Mouse (Mus musculus) liver, embryonic 16.5 days (tissue): ENCODE data around the gene Ndufa11. TPM values are rescaled to one million over a fixed set of nuclear protein-coding genes. Genes with fewer than 3 reads are reported as not detected.

Source experiments
- ATAC-seq: fragments of 200-750 bp; cut with Nextera tagmentation; 2 replicates; pipeline ENCODE4 v1.8.0; 2017; ENCODE audit warnings: low read depth, mild to moderate bottlenecking, moderate number of reproducible peaks, moderate library complexity
- H3K27ac ChIP-seq: fragments of 300-500 bp; sonication (generic); 2 replicates; pipeline ENCODE4 v1.5.1; 2014; ENCODE audit warnings: mild to moderate bottlenecking, low read length
- H3K27me3 ChIP-seq: fragments of 300-500 bp; sonication (generic); 2 replicates; pipeline ENCODE4 v1.6.1; 2014; ENCODE audit warnings: low read depth, low read length, mixed read lengths; ENCODE audit not compliant: control insufficient read depth, insufficient read depth
- H3K36me3 ChIP-seq: fragments of 300-500 bp; sonication (generic); 2 replicates; pipeline ENCODE4 v1.6.1; 2014; ENCODE audit warnings: mild to moderate bottlenecking; ENCODE audit not compliant: control insufficient read depth, insufficient read depth
- H3K4me1 ChIP-seq: fragments of 300-500 bp; sonication (generic); 2 replicates; pipeline ENCODE4 v1.6.1; 2014; ENCODE audit warnings: low read depth, low read length, mixed read lengths; ENCODE audit not compliant: control insufficient read depth
- H3K4me2 ChIP-seq: fragments of 300-500 bp; sonication (generic); 2 replicates; pipeline ENCODE4 v1.6.1; 2014; ENCODE audit warnings: low read depth, low read length, mixed read lengths
- H3K4me3 ChIP-seq: fragments of 300-500 bp; sonication (generic); 2 replicates; pipeline ENCODE4 v1.5.1; 2014; ENCODE audit warnings: low read depth, mild to moderate bottlenecking, low read length
- H3K9ac ChIP-seq: fragments of 300-500 bp; sonication (generic); 2 replicates; pipeline ENCODE4 v1.6.1; 2014; ENCODE audit warnings: low read depth, low read length
- H3K9me3 ChIP-seq: fragments of 300-500 bp; sonication (generic); replicated peaks from 2 replicates; pipeline ENCODE4 v1.6.1; 2016; ENCODE audit warnings: low read length; ENCODE audit not compliant: control insufficient read depth
- WGBS: fragments of 180-500 bp; shearing (Covaris S2); extraction: QIAGEN DNeasy Blood & Tissue Kit; methylation state at CpG from one replicate; pipeline ENCODE4 v1.1.7; 2014; ENCODE audit not compliant: insufficient replicate concordance; 5-methylcytosine and 5-hydroxymethylcytosine counted together
- polyA plus RNA-seq: library from polyadenylated mRNA; unstranded; fragments of >200 nt; fragmentation: Nextera tagmentation; extraction: Ambion mirVana; gene quantifications from 2 replicates; pipeline ENCODE4 v1.2.1, GENCODE M21; 2015

Gene Ndufa11
- polyA plus RNA-seq, 1 experiment from 2014 or later = 210 TPM

DNA sequence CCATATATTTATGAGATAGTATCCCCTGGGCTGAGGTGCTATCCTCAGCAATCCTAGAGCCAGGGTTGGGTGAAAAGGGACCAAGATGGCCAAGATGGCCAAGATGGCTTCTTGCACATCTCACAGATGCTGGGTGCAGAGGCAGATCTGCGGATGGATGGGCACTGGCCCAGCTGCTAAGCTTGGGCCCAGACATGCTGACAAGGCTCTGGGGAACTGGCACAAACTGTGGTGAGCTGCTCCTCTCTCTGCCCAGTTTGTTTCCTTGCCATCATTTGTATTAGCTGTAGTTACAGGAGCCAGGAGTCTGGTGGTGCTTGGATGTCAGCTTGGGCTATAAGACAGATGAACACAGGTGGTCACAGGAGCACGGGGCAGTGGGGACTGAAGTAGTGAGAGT is 32.9 kb upstream of the Ndufa11 start:
- H3K36me3 ChIP-seq = peaks cover 21% of the 10 kb centered on the region
- WGBS = 82% methylated on average over 2 of the region's 2 CpGs
- H3K4me2 ChIP-seq = no peak overlapping the region
- no peaks in the 10 kb centered on the region for H3K9me3 ChIP-seq
- no peaks in the 10 kb centered on the region for H3K27me3 ChIP-seq
- no peak for ATAC-seq
- no peak overlapping the region for H3K4me3 ChIP-seq
- H3K27ac ChIP-seq = no peak overlapping the region
- H3K4me1 ChIP-seq = peaks cover 48% of the 10 kb centered on the region
- H3K9ac ChIP-seq = no peak overlapping the region

DNA sequence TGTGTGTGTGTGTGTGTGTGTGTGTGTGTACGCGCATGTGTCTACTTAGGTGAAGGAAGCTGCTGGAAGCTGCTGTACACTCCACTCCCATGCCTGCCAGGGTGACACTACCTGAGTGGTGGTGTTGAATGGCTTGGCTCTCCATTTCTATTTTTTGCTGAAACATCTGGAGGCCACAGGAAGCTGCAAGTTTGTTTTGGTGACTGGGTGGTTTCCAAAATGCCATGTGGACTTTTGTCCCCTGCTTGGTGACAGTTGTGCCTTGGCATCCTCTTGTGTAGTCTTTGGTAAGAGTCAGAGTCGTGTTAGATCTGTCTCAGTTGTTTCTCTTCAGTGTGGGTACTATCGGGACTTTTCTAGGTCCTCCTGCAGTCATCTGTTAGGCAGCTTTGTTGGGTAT is 30.8 kb upstream of the Ndufa11 start:
- H3K4me1 ChIP-seq = peaks cover 42% of the 10 kb centered on the region
- no peak overlapping the region for H3K9ac ChIP-seq
- H3K27ac ChIP-seq = no peak overlapping the region
- no peaks in the 10 kb centered on the region for H3K27me3 ChIP-seq
- H3K4me3 ChIP-seq = no peak overlapping the region
- ATAC-seq = no peak
- H3K9me3 ChIP-seq = no peaks in the 10 kb centered on the region
- 80% methylated on average over 4 of the region's 4 CpGs for WGBS
- H3K4me2 ChIP-seq = no peak overlapping the region
- H3K36me3 ChIP-seq = peaks cover 21% of the 10 kb centered on the region

DNA sequence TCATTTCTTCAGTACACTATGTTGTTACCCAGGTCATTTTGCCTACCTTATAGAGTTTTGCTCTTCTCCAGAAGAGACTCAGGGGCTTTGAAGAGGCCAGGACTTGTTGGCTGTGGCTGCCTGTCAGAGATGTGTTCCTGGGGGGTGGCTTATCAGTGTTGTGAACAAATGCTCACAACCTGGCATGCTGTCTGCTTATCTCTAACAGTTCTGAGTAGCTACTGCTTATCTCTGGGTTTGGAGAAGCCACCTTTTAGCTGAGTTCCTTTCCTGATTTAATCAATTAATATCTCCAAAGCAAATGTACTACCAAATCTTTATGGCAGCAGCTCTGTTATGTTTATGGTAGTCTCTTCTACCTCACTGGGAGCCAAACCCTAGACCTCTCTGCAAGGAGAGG is 29.5 kb upstream of the Ndufa11 start:
- no peaks in the 10 kb centered on the region for H3K27me3 ChIP-seq
- H3K4me1 ChIP-seq = peaks cover 30% of the 10 kb centered on the region
- no peaks in the 10 kb centered on the region for H3K9me3 ChIP-seq
- H3K27ac ChIP-seq = peak overlapping the region; percentile 86
- ATAC-seq = peak; percentile 92
- H3K9ac ChIP-seq = peak overlapping the region; percentile 36
- peaks cover 22% of the 10 kb centered on the region for H3K36me3 ChIP-seq
- H3K4me3 ChIP-seq = no peak overlapping the region
- peak overlapping the region; percentile 44 for H3K4me2 ChIP-seq

DNA sequence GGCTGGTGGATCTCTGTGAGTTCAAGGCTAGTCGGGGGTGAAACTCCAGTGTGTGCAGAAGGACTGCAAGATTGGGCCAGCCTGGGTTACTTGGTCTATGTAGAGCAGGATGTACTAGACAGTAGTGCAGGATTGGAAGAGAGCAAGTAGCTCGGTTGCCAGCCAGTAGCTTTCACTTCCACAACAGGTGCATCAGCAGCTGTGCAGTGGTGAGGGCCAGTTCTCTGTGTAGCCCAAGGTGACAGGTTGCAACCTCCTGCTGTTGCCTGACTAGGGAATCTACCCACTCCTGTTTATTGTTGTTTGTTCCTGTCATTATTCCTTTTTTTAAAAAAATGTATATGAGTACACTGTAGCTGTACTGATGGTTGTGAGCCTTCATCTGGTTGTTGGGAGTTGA is 28.9 kb upstream of the Ndufa11 start:
- Histone ChIP-seq H3K36me3 (peaks cover 26% of the 10 kb centered on the region), H3K9ac (no peak overlapping the region), H3K9me3 (no peaks in the 10 kb centered on the region), H3K4me2 (peak overlapping the region; percentile 44), H3K4me3 (no peak overlapping the region), H3K4me1 (peaks cover 25% of the 10 kb centered on the region), H3K27ac (peak overlapping the region; percentile 86), H3K27me3 (no peaks in the 10 kb centered on the region)
- no peak for ATAC-seq
- WGBS = 61% methylated on average over 2 of the region's 2 CpGs

DNA sequence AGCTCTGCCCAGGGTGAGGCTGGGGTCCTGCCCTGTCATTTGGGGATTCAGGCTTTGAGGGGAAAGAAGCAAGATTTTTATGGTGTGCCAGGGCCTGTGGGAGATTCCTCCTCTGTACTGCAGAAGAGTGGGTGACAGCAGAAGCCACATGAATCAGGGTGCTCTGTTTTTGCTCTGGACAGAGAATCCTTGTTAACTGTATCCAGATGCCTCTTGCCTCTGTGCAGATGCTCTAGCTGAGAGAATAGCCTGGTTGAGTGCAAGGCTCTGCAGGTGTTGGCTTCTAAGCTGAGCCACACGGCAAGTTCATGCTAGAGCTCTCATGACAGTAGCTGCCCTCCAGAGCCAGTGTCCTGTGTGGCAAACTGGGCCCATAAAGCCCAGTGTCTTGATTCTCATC is 24.2 kb upstream of the Ndufa11 start:
- Histone ChIP-seq H3K4me2 (no peak overlapping the region), H3K4me1 (peaks cover 4% of the 10 kb centered on the region), H3K27me3 (no peaks in the 10 kb centered on the region), H3K9ac (no peak overlapping the region), H3K4me3 (no peak overlapping the region), H3K9me3 (no peaks in the 10 kb centered on the region), H3K36me3 (peaks cover 34% of the 10 kb centered on the region), H3K27ac (no peak overlapping the region)
- no peak for ATAC-seq
- WGBS = 79% methylated on average over 1 of the region's 1 CpGs

DNA sequence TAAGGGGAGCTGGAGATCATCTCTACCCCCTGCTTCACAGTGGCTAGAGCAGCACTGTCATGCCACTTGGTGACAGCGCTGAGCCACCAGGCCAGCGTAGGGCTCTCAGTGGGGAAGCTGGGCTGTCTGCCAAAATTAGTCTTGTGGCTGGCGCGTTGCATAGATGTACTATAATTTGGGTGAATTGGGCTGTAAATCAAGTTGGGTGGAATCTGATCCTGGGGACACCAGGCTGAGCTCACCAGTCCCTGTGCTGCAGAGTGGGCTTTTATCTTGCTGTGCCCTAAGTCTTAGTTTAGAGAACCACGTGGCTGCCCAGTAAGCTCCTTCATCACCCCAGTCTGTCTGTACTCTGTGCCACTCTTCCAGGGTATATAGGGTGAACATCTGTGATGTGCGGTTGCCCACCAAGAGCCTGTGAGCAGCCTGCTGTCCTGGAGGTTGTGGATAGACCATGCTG is 23.7 kb upstream of the Ndufa11 start:
- H3K4me2 ChIP-seq = no peak overlapping the region
- no peaks in the 10 kb centered on the region for H3K9me3 ChIP-seq
- no peak overlapping the region for H3K9ac ChIP-seq
- no peaks in the 10 kb centered on the region for H3K27me3 ChIP-seq
- H3K27ac ChIP-seq = no peak overlapping the region
- H3K36me3 ChIP-seq = peaks cover 37% of the 10 kb centered on the region
- ATAC-seq = no peak
- H3K4me3 ChIP-seq = no peak overlapping the region
- 77% methylated on average over 6 of the region's 6 CpGs for WGBS
- no peaks in the 10 kb centered on the region; the same call in 1 of the 2 replicates for H3K4me1 ChIP-seq

DNA sequence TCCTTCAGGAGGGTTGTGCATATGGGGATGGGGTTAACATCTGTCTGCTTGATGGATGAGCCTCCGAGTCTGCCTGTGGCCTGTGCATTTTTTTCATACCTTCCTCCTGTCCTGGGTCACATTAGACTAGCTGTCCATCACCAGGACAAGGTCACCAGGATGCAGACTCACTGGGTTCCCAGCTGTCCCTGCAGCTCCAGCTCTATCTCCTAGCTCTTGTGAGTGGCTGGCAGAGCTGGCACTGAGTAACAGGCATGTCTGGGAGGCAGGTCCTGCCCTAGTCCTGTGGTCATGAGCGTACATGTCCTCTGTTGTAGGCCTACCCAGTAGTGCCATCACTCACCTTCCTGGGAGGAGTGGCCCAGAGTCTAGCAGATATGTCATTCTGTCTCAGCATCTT is 17.1 kb upstream of the Ndufa11 start:
- H3K4me2 ChIP-seq = no peak overlapping the region
- H3K9me3 ChIP-seq = no peaks in the 10 kb centered on the region
- no peaks in the 10 kb centered on the region for H3K4me1 ChIP-seq
- no peak for ATAC-seq
- H3K9ac ChIP-seq = no peak overlapping the region
- H3K27me3 ChIP-seq = no peaks in the 10 kb centered on the region
- no peak overlapping the region for H3K27ac ChIP-seq
- 81% methylated on average over 2 of the region's 2 CpGs for WGBS
- no peak overlapping the region for H3K4me3 ChIP-seq
- H3K36me3 ChIP-seq = peaks cover 82% of the 10 kb centered on the region

DNA sequence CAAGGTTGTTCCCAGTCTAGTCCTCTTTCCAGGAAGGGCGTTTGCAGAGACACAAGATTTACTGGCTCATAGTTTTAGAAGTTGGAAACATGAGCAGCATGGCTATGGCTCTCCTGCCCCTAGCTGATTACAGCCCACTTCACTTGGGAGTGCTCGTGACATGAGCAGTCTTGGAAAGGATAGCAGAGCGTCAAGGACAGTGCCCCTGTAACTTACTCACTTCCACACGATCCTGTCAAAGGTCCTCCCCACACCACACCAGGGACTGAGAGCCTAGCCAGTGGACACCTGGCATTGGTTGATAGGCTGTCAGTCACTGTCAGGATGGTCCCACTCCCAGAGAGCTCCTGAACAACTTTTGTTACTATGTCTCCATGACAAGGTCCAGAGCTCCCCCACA is 14.5 kb upstream of the Ndufa11 start:
- Histone ChIP-seq H3K4me1 (no peaks in the 10 kb centered on the region), H3K4me3 (no peak overlapping the region), H3K27me3 (no peaks in the 10 kb centered on the region), H3K9ac (no peak overlapping the region), H3K36me3 (peaks cover 90% of the 10 kb centered on the region), H3K9me3 (no peaks in the 10 kb centered on the region), H3K4me2 (no peak overlapping the region), H3K27ac (no peak overlapping the region)
- WGBS = 74% methylated on average over 4 of the region's 4 CpGs
- ATAC-seq = no peak

DNA sequence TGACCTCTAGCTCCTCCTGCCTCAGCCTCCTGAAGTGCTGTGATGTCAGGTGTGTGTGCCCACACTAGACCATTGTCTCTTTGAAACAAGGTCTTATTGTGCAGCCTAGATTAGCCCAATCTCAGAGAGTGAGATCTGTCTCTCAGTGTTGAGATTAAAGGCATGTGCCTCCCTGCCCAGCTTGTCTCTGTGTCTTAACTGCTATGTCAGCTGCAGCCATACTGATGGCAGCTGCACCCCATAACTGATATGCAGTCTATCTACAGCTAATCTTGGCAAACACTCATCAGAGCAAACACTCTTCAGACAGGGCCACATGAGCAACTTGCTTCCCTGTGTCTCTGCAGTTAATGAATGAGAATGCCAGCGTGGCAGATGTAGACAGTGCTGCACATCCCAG is 11.1 kb upstream of the Ndufa11 start:
- Histone ChIP-seq H3K4me3 (no peak overlapping the region), H3K9ac (no peak overlapping the region), H3K4me2 (no peak overlapping the region), H3K36me3 (peaks cover 95% of the 10 kb centered on the region), H3K27me3 (no peaks in the 10 kb centered on the region), H3K4me1 (no peaks in the 10 kb centered on the region), H3K9me3 (no peaks in the 10 kb centered on the region), H3K27ac (no peak overlapping the region)
- peak; percentile 63 for ATAC-seq
- 58% methylated on average over 1 of the region's 1 CpGs for WGBS

DNA sequence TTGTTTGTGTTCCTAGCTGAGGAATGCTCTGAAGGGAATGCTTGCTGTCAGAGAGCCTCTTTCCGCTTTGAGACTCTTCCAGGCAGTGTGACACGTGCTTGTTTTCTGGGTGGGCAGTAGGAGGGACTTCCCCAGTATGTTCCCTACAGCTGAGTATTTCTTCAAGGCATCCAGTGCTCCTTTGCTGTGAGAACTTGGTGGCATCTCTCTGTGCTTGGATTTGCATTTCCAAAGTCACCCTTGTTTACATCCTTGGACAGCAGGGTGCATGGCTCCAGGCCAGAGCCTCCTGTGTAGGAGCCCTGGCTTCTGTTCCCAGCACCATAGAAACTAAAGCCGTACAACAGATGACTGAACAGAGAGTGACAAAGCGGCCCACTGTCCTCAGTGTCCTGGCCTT is 8.9 kb upstream of the Ndufa11 start:
- ATAC-seq = no peak
- H3K36me3 ChIP-seq = peaks cover 83% of the 10 kb centered on the region

More for the DNA sequence above, 8.9 kb upstream of the Ndufa11 start:
- H3K4me2 ChIP-seq = no peak overlapping the region
- H3K9ac ChIP-seq = no peak overlapping the region
- no peak overlapping the region for H3K4me3 ChIP-seq
- no peak overlapping the region for H3K27ac ChIP-seq
- no peaks in the 10 kb centered on the region for H3K27me3 ChIP-seq
- H3K9me3 ChIP-seq = no peaks in the 10 kb centered on the region
- 83% methylated on average over 4 of the region's 4 CpGs for WGBS
- H3K4me1 ChIP-seq = no peaks in the 10 kb centered on the region
